Mouse (Mus musculus): ENCODE measurements around the gene Olfr1124.
"Not testable (repeated sequence)": the region's sequence is repeated elsewhere in the genome, so short reads cannot be mapped to it uniquely, and the experiment has no call there.

Olfr1124 gene

DNA sequence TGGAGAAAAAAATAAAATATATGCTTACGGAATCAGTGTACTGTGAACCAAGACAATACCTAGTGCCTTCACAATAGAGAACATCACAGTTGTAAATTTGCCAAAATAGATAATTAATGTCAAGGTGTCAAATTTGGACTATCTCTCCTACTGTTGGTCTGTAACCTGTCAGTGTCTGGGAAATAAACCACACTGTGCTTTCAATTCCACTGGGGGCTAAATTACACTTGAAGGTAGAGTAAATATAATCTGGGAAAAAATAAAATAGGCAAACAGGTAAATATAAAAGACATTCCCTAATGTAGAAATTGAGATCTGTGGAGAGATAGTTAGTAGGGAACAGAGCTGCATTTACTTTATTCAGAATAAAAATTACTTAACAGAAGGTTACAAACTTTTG lies at the start of gene Olfr1124:
Gene Olfr1124, plus strand, starts transcription at position 301 of the 400 bp plus-strand sequence.
- DNase-seq (ENCODE audit: low spot score in 2 of 2) = no peak

DNA sequence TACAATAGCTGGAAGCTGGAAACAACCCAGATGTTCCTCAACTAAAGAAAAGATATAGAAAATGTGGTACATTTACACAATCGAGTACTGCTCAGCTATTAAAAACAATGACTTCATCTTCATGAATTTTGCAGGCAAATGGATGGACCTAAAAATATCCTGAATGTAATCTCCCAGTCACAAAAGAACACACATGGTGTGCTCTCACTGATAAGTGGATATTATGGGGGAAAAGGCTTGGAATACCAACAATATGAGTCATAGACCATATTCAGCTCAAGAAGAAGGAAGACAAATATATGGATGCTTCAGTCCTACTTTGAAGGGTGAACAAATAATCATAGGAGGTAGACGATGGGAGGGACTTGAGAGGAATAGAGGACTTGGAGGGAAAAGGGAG lies 46.1 kb upstream of the Olfr1124 start:
- DNase-seq (ENCODE audit: low spot score in 2 of 2) = no peak

DNA sequence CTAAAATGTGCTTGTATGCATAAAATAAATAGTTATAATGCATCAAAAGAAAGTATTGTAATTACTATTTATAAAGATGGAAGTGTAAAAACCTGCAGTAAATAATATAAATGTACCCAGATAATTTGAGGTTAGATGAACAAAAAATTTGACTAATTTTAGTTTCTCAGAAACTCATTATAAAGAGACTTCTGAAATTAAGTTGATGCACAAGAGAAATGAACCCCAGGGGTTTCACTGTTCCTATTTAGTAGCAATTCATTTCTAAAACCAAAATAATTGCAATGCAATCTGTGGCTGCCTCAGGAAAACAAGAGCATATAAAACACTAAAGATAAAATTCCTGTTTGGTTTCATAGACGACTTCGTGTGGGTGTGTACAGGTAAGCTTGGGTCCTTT lies 44.5 kb upstream of the Olfr1124 start, which contains the start of gene Olfr1122:
Gene Olfr1122, plus strand, starts transcription at position 301 of the 400 bp plus-strand sequence.
- DNase-seq (ENCODE audit: low spot score in 2 of 2) = no peak

DNA sequence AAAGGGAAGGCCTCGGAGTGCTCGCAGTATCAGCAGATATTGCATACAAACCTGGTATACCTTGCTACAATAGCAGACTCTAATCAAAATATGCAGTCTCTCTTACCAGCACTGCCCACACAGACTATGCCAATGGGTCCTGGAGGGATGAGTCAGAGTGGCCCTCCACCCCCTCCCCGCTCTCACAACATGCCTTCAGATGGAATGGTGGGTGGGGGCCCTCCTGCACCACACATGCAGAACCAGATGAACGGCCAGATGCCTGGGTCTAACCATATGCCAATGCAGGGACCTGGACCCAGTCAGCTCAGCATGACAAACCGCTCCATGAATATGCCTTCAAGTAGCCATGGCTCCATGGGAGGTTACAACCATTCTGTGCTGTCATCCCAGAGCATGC lies 36.5 kb upstream of the Olfr1124 start:
- DNase-seq (ENCODE audit: low spot score in 2 of 2) = not testable (repeated sequence)

DNA sequence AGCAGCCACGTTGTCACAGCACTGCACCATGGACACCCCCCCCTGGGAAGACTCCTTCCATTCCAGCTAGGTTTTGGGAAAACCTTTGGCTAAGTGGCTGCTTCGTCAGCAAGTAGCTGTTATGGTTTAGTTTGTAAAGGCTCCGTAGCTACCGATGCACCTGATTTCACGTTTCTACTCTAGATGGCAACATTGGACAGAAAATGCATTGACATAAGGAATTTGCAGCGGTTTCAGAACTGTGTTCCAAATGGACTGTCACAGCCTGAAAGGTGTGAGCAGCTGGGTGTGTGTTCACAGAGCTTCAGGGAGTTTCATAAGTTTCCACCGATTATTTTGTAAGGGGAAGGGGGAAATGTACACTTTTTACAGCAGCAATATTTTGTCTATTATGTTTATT lies 35.4 kb upstream of the Olfr1124 start:
- not testable (repeated sequence) for DNase-seq (ENCODE audit: low spot score in 2 of 2)

DNA sequence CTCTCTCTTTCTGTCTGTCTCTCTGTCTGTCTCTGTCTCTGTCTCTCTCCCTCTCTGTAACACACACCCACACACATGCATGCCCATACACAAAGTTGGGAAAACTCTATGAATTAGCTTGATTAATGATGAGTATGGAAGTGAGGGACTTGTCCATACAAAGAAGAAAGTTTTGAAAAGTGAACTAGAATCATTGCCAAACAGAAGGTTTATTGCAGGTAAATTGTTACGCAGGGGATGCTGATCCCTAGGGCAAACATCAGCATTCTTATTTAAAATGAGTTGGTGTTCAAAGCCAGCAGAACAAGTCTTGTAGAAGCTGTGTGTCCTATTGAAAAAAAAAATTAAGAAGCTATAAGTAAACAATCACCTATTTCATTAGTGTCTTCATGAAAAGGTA lies 13.7 kb upstream of the Olfr1124 start, which contains the start of gene Olfr1123:
Gene Olfr1123, plus strand, starts transcription at position 301 of the 400 bp plus-strand sequence.
- no peak for DNase-seq (ENCODE audit: low spot score in 2 of 2)

DNA sequence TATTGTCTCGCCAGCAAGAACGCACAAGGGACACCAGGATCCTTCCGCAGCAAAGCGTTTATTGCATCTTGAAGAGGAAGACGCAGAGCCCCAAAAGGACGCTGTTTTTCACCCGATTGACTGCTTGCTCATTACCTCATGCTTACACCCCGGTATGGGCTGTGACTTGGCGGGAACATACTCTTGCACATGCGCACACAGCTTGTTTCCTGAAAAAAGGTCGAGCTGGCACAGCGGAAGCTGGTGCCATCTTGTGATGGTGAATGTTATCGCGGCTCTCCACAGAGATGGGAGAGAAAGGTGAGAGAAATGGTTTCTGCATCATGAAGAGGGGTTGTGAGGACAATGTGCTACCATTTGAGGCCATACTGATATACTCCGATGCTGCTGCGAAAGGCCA lies 7.7 kb downstream of the Olfr1124 start:
- DNase-seq (ENCODE audit: low spot score in 2 of 2) = no peak

DNA sequence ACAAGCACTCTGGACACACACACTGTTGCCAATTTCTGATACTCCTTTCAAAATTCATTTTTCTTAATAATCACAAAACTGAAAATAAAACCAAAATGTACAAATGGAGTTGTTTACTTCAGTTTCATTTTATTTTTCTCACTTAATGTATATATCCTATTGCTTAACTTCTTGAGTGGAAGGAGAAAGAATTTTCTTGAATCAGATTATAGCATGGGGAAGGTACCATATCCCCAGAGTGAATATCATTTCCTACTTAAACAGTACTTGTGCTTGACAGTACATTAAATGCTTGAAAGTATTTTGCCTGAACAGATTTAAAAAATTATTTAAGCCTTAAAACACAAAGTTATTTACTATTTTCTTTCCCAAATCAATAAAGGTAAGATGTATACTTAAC lies 23.6 kb downstream of the Olfr1124 start, which contains the start of gene Olfr1126:
Gene Olfr1126, plus strand, starts transcription at position 301 of the 400 bp plus-strand sequence.
- DNase-seq (ENCODE audit: low spot score in 2 of 2) = no peak

DNA sequence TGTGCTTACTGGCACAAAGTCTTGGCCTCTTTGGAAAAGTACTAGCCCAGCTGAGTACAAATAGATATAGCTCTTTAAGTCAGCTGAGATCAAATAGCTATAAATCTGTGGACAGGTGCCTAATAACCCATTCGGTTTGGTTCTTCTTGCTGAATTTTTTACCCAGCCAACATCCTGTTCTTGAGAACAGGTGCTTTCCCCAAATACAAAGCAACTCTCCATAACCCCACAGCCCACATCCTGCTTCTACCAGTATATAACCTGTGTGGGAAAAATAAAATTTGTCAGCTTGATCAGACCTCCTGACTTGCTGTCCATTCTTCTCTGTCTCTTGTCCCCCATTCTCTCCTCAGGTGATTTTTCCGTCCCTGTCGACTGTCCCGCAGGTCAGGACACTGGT lies 31.7 kb downstream of the Olfr1124 start:
- DNase-seq (ENCODE audit: low spot score in 2 of 2) = no peak

DNA sequence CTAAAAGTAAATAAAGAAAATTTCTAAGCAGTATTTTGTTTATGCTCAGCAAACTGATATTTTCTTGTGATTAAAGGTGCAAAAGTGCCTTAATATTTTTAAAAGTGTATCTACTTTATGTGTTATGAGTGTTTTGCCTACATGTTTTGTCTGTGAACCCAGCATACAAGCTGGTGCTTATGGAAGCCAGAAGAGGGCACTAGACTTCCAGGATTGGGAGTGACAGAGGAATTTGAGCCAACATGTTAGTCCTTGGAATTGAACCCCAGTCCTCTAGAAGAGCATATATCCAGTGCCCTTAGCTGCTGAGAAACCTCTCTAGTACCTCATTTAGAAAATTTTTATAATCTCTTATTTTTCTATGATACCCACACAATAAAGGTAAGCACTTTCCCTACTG lies 50.1 kb downstream of the Olfr1124 start:
- DNase-seq (ENCODE audit: low spot score in 2 of 2) = no peak

DNA sequence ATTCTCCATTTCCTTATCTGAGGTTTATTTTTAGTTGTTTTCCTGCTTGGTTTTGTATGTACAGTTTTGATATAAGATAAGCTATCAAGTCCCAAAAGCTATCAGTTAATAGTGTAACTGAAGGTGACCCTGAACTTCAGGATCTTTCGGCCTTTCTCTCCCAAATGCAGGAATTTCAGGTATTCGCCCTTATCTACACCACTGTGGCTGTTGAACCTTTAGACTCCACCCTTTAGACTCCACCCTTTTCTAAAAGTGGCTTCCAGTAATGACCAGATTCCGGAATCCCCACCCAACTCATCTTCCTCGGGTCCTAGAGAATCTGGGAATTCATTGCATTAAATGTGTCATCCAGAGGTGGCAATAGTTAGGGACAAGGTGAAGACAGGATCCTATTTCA lies 51.1 kb downstream of the Olfr1124 start:
- no peak for DNase-seq (ENCODE audit: low spot score in 2 of 2)

DNA sequence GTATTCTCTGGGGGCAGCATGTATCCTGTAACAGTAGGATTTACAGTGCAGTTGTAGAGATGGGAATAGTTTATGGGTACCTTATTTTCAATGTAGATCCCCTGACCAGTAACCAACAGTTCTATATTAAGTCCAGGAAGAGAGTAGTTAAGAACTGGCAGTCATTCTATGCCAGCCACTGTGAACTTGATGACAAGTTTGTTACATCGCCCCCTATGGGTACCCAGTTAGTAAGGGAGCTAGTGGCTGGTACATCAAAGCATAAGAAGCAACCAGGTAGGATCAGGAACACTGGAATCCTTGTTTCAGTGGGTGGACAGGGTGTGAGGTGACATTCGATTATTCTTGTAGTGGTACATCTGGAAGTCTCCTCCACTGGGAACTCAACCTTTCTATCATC lies 52.2 kb downstream of the Olfr1124 start:
- no peak for DNase-seq (ENCODE audit: low spot score in 2 of 2)
